11 mouse cellular contexts compared by ENCODE assay signal in genomic region chr11:86952659-86953058, GRCm38 (mm10). TPM values are rescaled to one million over a fixed set of nuclear protein-coding genes. Genes with fewer than 3 reads are reported as not detected.
A peak's percentile ranks its signal among the peaks of the same experiment; 100 is the strongest.
DNase-seq lines count a peak whose midpoint lies in the region; ATAC-seq and TF ChIP-seq lines count a peak whose summit lies in the region.
"Had no signal": no experiment of that assay in that cellular context is flagged by ENCODE, and none has a peak within 500 bp of the region (broad histone marks: within the 10 kb centered on the region; RNA-seq: fewer than 3 reads in every experiment).

No protein-coding gene starts in this region.

- peak overlapping the region; percentile 45; the same call in 1 of the 2 replicates for H3K27ac ChIP-seq in hindbrain, embryonic 10.5 days
- H3K27ac ChIP-seq in hindbrain, embryonic 12.5 days: no peak overlapping the region
- H3K27ac ChIP-seq in brown adipose tissue, adult 24 weeks (replicated peaks; ENCODE audit: low read depth, low read length): peak overlapping the region; percentile 90
- peak overlapping the region; percentile 56 for H3K27ac ChIP-seq in stomach, postnatal 0 days (replicated peaks)
- H3K27ac ChIP-seq: limb, embryonic 12.5 days had no signal

- no peak for DNase-seq in hindbrain, embryonic 10.5 days (ENCODE audit: low spot score)
- peak; percentile 45 for DNase-seq in right cerebral cortex, adult 18-20 months
- DNase-seq in right cerebral cortex, postnatal 10 days (ENCODE audit: low spot score in 2 of 2): no peak
- no peak for DNase-seq in stomach, postnatal 0 days (ENCODE audit: low spot score)
- no peak for DNase-seq in urinary bladder, adult 18-20 months (ENCODE audit: low spot score in 2 of 2)
- DNase-seq: cerebellum, adult 18-20 months; thymus, postnatal 36 days had no signal

- no peaks in the 10 kb centered on the region for H3K36me3 ChIP-seq in hindbrain, embryonic 10.5 days
- H3K36me3 ChIP-seq in hindbrain, embryonic 12.5 days: no peaks in the 10 kb centered on the region
- no peaks in the 10 kb centered on the region for H3K36me3 ChIP-seq in stomach, postnatal 0 days (ENCODE audit: control insufficient read depth, insufficient read depth, low read length)

- ATAC-seq in hindbrain, embryonic 12.5 days (ENCODE audit: low FRiP score): no peak
- 0 out of 2 replicates have a peak, but pooled peaks have one; percentile 12 for ATAC-seq in stomach, postnatal 0 days (ENCODE audit: low FRiP score, low TSS enrichment)
- ATAC-seq: forebrain, embryonic 16.5 days had no signal

- H3K4me2 ChIP-seq in hindbrain, embryonic 12.5 days (replicated peaks): no peak overlapping the region
- H3K4me2 ChIP-seq in stomach, postnatal 0 days (replicated peaks; ENCODE audit: low read depth): no peak overlapping the region
- H3K4me2 ChIP-seq: limb, embryonic 12.5 days had no signal

- H3K9me3 ChIP-seq in hindbrain, embryonic 10.5 days: no peaks in the 10 kb centered on the region
- H3K9me3 ChIP-seq in hindbrain, embryonic 12.5 days (replicated peaks): no peaks in the 10 kb centered on the region
- H3K9me3 ChIP-seq in stomach, postnatal 0 days (ENCODE audit: control insufficient read depth, low read length): no peaks in the 10 kb centered on the region
- H3K9me3 ChIP-seq: limb, embryonic 12.5 days had no signal

- 89% methylated on average over 2 of the region's 2 CpGs for WGBS in hindbrain, embryonic 10.5 days
- WGBS in hindbrain, embryonic 12.5 days: 97% methylated on average over 2 of the region's 2 CpGs
- 91% methylated on average over 2 of the region's 2 CpGs for WGBS in stomach, postnatal 0 days

- H3K27me3 ChIP-seq in hindbrain, embryonic 10.5 days (ENCODE audit: insufficient read depth, poor library complexity, severe bottlenecking): no peaks in the 10 kb centered on the region
- no peaks in the 10 kb centered on the region for H3K27me3 ChIP-seq in hindbrain, embryonic 12.5 days
- H3K27me3 ChIP-seq in stomach, postnatal 0 days (ENCODE audit: control insufficient read depth, insufficient read depth, low read length): no peaks in the 10 kb centered on the region
- H3K27me3 ChIP-seq: limb, embryonic 12.5 days had no signal

- H3K9ac ChIP-seq in hindbrain, embryonic 12.5 days: no peak overlapping the region
- H3K9ac ChIP-seq in stomach, postnatal 0 days (ENCODE audit: low read length): no peak overlapping the region
- H3K9ac ChIP-seq: limb, embryonic 12.5 days had no signal

- H3K4me1 ChIP-seq in hindbrain, embryonic 10.5 days (replicated peaks): peaks cover 33% of the 10 kb centered on the region
- peaks cover 7% of the 10 kb centered on the region for H3K4me1 ChIP-seq in hindbrain, embryonic 12.5 days
- H3K4me1 ChIP-seq in brown adipose tissue, adult 24 weeks (ENCODE audit: control insufficient read depth, insufficient read depth, insufficient read length, low read length): peaks cover 70% of the 10 kb centered on the region
- H3K4me1 ChIP-seq in stomach, postnatal 0 days (replicated peaks; ENCODE audit: control insufficient read depth, insufficient read depth): peaks cover 11% of the 10 kb centered on the region

- TF ChIP-seq CTCF in stomach, postnatal 0 days (IDR thresholded peaks at IDR 0.05; ENCODE audit: low read depth): no peak

- no peak for TF ChIP-seq EP300 in stomach, postnatal 0 days (optimal IDR thresholded peaks at IDR 0.05)

- H3K4me3 ChIP-seq in hindbrain, embryonic 10.5 days: no peak overlapping the region
- H3K4me3 ChIP-seq in hindbrain, embryonic 12.5 days: no peak overlapping the region
- H3K4me3 ChIP-seq in brown adipose tissue, adult 24 weeks (ENCODE audit: insufficient read depth, low read depth, low read length): no peak overlapping the region
- H3K4me3 ChIP-seq in stomach, postnatal 0 days (ENCODE audit: low read depth, low read length): no peak overlapping the region
- H3K4me3 ChIP-seq: limb, embryonic 12.5 days had no signal

RNA-seq across cellular contexts. Expression of gene Ypel2, which starts 40.8 kb away (rescaled TPM):
- polyA plus RNA-seq in hindbrain, embryonic 10.5 days (2016; fragmentation: Nextera tagmentation; extraction: Ambion mirVana): 4.2 and 4.3 TPM in 2 replicates
- polyA plus RNA-seq in hindbrain, embryonic 12.5 days (2016; fragmentation: Nextera tagmentation; extraction: Ambion mirVana): 9.6 TPM in 2 replicates
- polyA plus RNA-seq in brown adipose tissue, adult 24 weeks (2012; ENCODE audit: insufficient read depth, insufficient read length, missing spikeins): 9.6 and 11.2 TPM in 2 replicates
- 3.9 and 4.0 TPM in 2 replicates for polyA plus RNA-seq in stomach, postnatal 0 days (2015; fragmentation: Nextera tagmentation; extraction: Ambion mirVana)
